Mouse (Mus musculus) heart, embryonic 14.5 days (tissue): ENCODE measurements at regions not wholly inside any gene's neighbourhood (a gene's known extent, or its start where the extent isn't known, plus 50 kb on each side); places are given as distances from the start of the nearest gene placed in this dataset.

Experiments used
- ATAC-seq: fragments of 200-750 bp; cut with Nextera tagmentation; 2 replicates; pipeline ENCODE4 v1.8.0; 2017; ENCODE audit warnings: low read depth, moderate TSS enrichment; ENCODE audit not compliant: insufficient number of reproducible peaks, insufficient read depth, low FRiP score
- H3K27ac ChIP-seq, 2 experiments: fragments of 200-500 bp in 1 of 2; fragments of 300-500 bp in 1 of 2; sonication (generic) in 1 of 2; replicated peaks in 1 of 2; 2 replicates each; pipeline ENCODE4 v1.5.1; 2012 to 2014; ENCODE audit warnings: low read depth in 2 of 2, low read length in 2 of 2, control low read depth in 1 of 2, mild to moderate bottlenecking in 1 of 2, mixed read lengths in 1 of 2; ENCODE audit not compliant: control insufficient read depth in 1 of 2, insufficient read depth in 1 of 2
- H3K27me3 ChIP-seq: fragments of 300-500 bp; sonication (generic); 2 replicates; pipeline ENCODE4 v1.6.1; 2014; ENCODE audit warnings: mild to moderate bottlenecking, low read length, control low read depth; ENCODE audit not compliant: control insufficient read depth, insufficient read depth
- H3K36me3 ChIP-seq: fragments of 300-500 bp; sonication (generic); 2 replicates; pipeline ENCODE4 v1.6.1; 2014; ENCODE audit warnings: mild to moderate bottlenecking, control low read depth, low read length, mixed read lengths; ENCODE audit not compliant: control insufficient read depth, insufficient read depth
- H3K4me1 ChIP-seq, 2 experiments: fragments of 200-500 bp in 1 of 2; fragments of 300-500 bp in 1 of 2; sonication (generic) in 1 of 2; 2 replicates each; pipeline ENCODE4 v1.6.1; 2012 to 2014; ENCODE audit warnings: low read length in 2 of 2, control low read depth in 1 of 2, mixed read lengths in 1 of 2; ENCODE audit not compliant: control insufficient read depth in 2 of 2, insufficient read depth in 2 of 2
- H3K4me2 ChIP-seq: fragments of 300-500 bp; sonication (generic); 2 replicates; pipeline ENCODE4 v1.6.1; 2014; ENCODE audit warnings: mild to moderate bottlenecking, low read length
- H3K4me3 ChIP-seq, 2 experiments: fragments of 200-500 bp in 1 of 2; fragments of 300-500 bp in 1 of 2; sonication (generic) in 1 of 2; 2 replicates each; pipeline ENCODE4 v1.5.1; 2012 to 2014; ENCODE audit warnings: low read length in 2 of 2, mild to moderate bottlenecking in 2 of 2, control low read depth in 1 of 2, low read depth in 1 of 2, moderate library complexity in 1 of 2; ENCODE audit not compliant: control insufficient read depth in 1 of 2, insufficient read depth in 1 of 2
- H3K9ac ChIP-seq: fragments of 300-500 bp; sonication (generic); 2 replicates; pipeline ENCODE4 v1.6.1; 2014; ENCODE audit warnings: mild to moderate bottlenecking, low read length
- H3K9me3 ChIP-seq: fragments of 300-500 bp; sonication (generic); 2 replicates; pipeline ENCODE4 v1.6.1; 2016; ENCODE audit warnings: low read length, control low read depth; ENCODE audit not compliant: control insufficient read depth
- WGBS: fragments of 180-500 bp; shearing (Covaris S2); extraction: QIAGEN DNeasy Blood & Tissue Kit; methylation state at CpG from one replicate; pipeline ENCODE4 v1.1.7; 2014; 5-methylcytosine and 5-hydroxymethylcytosine counted together

DNA sequence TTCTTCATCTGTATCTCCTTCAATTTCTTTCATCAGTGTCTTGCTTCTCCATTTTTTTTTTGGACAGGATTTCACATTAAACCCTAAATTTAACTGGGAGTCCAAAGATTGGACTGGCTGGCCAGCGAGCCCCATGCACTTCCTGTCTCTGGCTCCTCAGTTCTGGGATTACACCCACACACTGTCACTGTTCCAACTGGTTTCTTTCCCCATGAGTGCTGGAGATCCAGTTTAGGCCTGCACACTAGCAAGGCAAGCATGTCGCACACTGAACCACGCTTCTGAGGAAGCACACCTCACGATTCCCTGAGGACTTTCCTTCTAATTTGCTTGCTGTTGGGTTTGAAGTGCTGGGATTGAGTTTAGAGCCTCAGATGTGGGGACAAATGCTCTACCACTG, 50.5 kb upstream of the Sash1 start:
- H3K27me3 ChIP-seq = no peaks in the 10 kb centered on the region
- no peaks in the 10 kb centered on the region for H3K36me3 ChIP-seq
- no peak for ATAC-seq
- H3K4me1 ChIP-seq = no peaks in the 10 kb centered on the region
- no peak overlapping the region for H3K27ac ChIP-seq
- 66% methylated on average over 4 of the region's 4 CpGs for WGBS
- H3K4me3 ChIP-seq = no peak overlapping the region
- H3K9ac ChIP-seq = no peak overlapping the region
- H3K9me3 ChIP-seq = no peaks in the 10 kb centered on the region
- H3K4me2 ChIP-seq = no peak overlapping the region
